Mouse (Mus musculus) heart, postnatal 36 days (tissue): ENCODE results near the gene Taf5. TPM values are rescaled to one million over a fixed set of nuclear protein-coding genes. Genes with fewer than 3 reads are reported as not detected.

ENCODE experiments used
- DNase-seq, 2 experiments: peaks; one replicate each; pipeline ENCODE4 v3.0.0; 2021 to 2022
- intact Hi-C: fragments of 180-260 bp; cut with DNase I; formaldehyde crosslinking; loops from one replicate; pipeline ENCODE4 v1.15.1; 2025
- total RNA-seq, 2 experiments: library from RNA; stranded (reverse); gene quantifications; 2 replicates each; pipeline ENCODE4 v1.2.3; 2021

The Taf5 gene
- total RNA-seq = 1 to 10 TPM; 3.0 to 3.3 TPM

DNA sequence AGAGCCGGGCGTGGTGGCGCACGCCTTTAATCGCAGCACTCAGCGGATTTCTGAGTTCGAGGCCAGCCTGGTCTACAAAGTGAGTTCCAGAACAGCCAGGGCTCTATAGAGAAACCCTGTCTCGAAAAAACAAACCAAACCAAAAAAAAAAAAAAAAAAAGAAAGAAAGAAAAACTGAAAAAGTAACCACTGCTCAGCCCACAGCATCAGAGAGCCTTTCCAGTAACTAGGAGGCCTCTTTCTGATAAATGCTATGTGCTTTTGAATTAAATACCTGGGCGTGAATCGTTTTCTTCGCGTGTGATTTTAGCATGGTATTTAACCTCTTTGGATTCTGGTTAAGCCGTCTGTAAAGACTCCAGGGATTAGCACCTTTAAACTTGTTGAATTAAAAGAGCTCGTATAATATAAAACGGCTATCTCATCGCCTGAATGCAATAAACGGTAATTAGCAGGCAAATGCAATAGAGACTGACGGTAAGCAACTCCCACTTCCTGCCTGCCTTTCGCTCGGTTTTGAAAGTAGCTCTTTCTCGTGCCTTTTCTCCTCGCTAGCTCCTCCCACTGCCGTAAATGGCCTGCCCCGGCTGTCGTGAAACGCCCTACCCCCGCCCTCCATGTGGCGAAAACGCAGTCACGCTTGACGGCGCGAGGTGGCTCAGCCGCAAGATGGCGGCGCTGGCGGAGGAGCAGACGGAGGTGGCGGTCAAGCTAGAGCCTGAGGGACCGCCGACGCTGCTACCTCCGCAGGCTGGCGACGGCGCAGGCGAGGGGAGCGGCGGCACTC, at the start of gene Taf5:
Gene Taf5 (plus strand): TSS at position 651 of the 787 bp plus-strand sequence.
- intact Hi-C loops = no loop called here
- DNase-seq = peak; percentile 95 to 96

DNA sequence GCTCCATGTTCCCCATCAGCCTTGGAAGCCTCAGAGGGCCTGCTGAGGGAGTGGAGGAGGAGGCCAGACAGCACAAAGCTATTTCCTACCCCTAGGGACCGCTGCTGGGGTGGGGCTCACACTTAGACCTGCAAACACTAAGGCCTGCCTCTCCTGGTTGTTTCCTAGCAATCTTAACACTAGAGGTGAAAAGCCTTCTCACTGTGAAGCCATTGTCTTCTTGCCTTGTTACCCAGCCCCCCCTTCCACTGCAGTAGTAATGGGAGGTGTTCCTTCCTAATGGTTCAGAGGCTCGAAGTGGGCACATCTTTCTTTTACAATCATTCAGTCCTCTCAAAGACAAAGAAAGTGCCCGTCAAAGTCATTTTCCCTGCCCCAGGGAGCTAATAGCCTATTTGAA, 49.7 kb upstream of the Taf5 start:
- intact Hi-C loops = no loop called here
- DNase-seq = no peak

DNA sequence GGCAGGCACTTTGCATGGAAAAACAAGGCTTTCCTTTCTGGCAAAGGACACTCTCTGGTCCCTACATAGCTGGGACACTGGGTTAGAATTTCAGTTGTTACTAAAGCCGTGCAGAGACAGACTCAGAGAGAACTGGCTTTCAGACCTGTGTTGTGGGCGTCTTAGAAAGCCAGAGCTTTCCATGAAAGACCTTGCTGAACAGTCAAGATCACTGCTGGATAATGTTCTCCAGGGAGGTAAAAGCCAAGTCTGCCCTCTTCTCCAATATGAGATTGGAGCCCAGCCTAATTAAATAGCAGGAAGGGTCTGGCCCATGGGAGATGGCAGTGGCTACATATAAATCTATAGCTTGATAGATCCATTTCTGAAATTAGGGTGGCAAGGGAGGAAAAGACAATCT, 49.2 kb upstream of the Taf5 start:
- intact Hi-C loops = no loop called here
- no peak for DNase-seq

- no peak for DNase-seq
- intact Hi-C loops = no loop called here
Measured at GRCm38 (mm10) chr19:47019326-47019725, 48.2 kb upstream of the Taf5 start.

GRCm38 (mm10) chr19:47022709-47023108, 44.8 kb upstream of the Taf5 start:
- intact Hi-C loops = no loop called here
- no peak for DNase-seq

GRCm38 (mm10) chr19:47023546-47023945, 44.0 kb upstream of the Taf5 start:
- intact Hi-C loops = no loop called here
- no peak for DNase-seq

- DNase-seq = no peak
- intact Hi-C loops = no loop called here
Measured at GRCm38 (mm10) chr19:47024954-47025353, 42.6 kb upstream of the Taf5 start.

GRCm38 (mm10) chr19:47026513-47026912, 41.0 kb upstream of the Taf5 start:
- intact Hi-C loops = no loop called here
- DNase-seq = no peak

- no peak for DNase-seq
Measured at GRCm38 (mm10) chr19:47029796-47030195, 37.8 kb upstream of the Taf5 start.

DNA sequence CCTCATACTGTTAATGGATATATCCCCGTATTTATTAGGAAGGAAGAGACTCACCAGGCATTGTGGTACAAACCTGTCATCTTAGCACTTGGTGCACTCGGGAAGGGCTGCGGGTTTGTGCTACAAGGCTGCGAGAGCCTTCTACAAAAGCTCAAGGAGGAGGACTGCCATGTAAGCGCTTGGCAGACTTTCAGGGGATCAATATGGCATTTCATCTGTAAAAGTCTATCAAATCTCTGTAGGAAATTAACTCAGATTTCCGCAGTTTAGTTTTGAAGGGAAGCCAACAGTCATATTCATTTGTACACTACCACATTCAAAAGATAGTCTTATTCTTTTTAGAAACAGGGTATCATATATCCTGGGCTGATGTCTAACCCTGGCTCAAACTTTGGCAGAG, 35.8 kb upstream of the Taf5 start:
- no peak for DNase-seq
- intact Hi-C loops = no loop called here

More at GRCm38 (mm10) chr19:47029796-47030195, 37.8 kb upstream of the Taf5 start:
- intact Hi-C loops = no loop called here

DNA sequence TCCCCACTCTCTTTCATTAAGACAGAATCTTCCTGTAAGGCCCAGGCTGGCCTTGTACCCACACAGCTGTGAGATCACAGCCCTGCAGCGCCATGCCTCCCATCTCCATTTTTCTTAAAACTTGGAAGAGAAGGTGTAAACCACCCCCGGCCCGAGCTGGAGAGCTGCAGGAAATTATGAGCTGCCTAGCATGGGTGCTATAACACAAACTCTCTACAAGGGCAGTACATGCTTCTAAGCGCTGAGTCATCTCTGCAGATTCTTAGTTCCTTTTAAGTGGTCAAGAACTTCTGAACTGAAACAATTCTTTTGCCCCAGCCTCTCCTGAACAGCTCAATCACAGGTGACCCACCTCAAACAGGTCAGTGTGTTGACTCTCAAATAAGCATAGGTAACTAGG, 32.6 kb upstream of the Taf5 start:
- intact Hi-C loops = no loop called here
- DNase-seq = no peak

DNA sequence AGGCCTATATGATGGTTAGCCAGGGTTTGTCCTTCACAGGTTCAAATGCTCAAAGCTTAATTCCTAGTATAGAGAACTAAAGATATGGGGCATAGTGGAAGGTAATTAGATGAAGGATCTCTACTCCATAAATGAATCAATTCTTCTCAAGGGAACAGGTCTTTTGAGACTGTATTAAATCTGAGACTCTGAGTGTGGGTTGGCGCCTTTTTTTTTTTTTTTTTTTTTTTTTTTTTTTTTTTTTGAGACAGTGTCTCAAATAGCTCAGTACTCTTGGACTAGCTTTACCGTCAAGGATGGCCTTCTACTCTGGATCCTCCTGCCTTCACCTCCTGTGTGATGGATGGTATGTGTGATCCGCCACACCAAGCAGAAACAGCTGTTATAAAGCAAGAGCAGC, 30.9 kb upstream of the Taf5 start:
- no peak for DNase-seq
- intact Hi-C loops = no loop called here

DNA sequence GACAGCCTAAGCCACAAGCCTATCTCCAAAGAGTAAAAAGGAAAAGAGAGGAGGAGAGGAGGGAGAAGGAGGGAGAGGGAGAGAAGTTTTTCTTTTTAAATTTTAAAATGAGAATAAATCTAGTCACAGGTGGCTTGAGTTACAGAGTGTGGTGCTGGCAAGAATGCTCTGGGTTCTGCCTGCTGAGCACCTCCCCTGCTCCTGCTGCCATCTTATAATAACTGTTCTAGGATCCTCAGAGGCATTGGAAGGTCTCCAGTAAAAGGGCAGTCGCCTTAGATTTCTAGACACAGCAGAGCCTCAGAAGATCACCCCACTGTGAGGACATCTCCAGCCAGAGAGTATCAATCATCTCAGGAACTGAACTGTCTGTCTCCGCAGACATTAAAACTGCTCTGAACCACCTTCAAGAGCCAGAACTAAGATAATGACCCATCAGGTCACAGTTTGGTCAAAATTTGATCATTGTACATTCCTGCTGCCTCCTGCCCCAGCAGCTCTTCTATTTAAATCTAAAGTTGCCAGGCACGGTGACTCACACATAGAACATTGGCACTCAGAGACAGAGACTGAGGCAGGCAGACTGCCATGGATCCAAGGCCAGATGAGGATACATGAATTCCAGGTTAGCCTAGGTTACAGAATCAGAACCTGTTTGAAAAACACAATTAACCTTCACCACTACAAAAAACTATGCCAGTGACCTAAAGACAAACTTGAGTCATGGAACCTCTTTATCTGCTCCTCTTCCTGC, 26.6 kb upstream of the Taf5 start:
- no peak for DNase-seq

GRCm38 (mm10) chr19:47043608-47044007, 23.9 kb upstream of the Taf5 start:
- intact Hi-C loops = loop anchor here (2.0 kb wide), 1 partner anchor 167 kb away; no protein-coding TSS in a partner anchor
- DNase-seq = no peak

More for the DNA sequence above, 26.6 kb upstream of the Taf5 start:
- intact Hi-C loops = no loop called here

DNA sequence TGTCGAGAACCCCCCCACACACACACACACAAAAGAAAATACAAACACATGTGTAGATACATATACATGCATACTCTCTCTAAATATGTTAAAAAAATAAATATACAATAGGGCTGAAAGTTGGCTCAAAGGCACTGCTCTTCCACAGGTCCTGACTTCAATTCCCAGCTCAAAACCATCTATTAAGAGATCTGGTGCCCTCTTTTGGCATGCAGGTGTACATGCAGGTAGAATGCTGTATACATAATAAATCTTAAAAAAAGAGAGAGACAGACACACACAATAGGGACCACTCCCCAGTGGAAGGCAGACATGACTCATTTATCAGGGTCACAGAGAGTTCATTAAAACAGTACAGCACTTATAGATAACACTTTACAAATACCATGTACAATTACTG, 21.2 kb upstream of the Taf5 start:
- intact Hi-C loops = no loop called here
- no peak for DNase-seq

GRCm38 (mm10) chr19:47047236-47047833, 20.2 kb upstream of the Taf5 start:
- intact Hi-C loops = no loop called here
- no peak for DNase-seq

DNA sequence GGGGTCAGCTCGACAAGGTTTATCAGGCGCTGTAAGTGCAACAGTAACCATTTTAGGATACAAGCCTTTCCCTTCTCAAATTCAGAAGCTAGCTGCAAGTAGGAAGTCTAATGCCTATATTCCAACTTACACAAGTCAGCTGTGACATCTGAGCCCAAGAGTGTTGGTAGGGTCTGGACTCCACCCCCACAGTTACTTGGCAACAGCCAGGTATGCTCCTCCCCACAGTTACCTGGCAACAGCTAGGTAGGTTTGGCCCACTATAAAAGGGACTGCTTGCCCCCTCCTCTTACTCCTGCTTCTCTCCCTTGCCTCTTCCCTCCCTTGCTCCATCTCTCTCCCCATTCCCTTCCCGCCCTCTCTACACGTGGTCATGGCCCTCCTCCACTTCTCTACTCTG, 18.5 kb upstream of the Taf5 start:
- intact Hi-C loops = no loop called here
- no peak for DNase-seq

- intact Hi-C loops = no loop called here
- no peak for DNase-seq
Measured at GRCm38 (mm10) chr19:47049840-47050239, 17.7 kb upstream of the Taf5 start.

- intact Hi-C loops = no loop called here
- DNase-seq = peak; percentile 71 to 76
Measured at GRCm38 (mm10) chr19:47050271-47051032, 17.1 kb upstream of the Taf5 start, which contains the start of gene Pcgf6. TSS of gene Pcgf6 (minus strand) at chr19:47050906.

DNA sequence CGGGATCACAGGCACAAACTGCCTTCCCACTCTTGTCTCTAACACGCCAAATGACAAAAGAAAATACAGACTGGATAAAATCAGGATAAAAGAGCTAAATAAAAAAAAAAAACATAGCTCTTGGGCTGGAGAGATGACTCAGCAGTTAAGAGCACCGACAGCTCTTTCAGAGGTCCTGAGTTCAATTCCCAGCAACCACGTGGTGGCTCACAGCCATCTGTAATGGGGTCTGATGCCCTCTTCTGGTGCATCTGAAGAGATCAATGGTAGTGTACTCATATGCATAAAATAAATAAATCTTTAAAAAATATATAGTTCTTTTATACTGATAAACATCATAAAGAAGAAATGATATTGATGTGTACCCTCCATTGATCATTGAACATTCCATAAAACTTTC, 14.6 kb upstream of the Taf5 start:
- DNase-seq = no peak
- intact Hi-C loops = no loop called here

DNA sequence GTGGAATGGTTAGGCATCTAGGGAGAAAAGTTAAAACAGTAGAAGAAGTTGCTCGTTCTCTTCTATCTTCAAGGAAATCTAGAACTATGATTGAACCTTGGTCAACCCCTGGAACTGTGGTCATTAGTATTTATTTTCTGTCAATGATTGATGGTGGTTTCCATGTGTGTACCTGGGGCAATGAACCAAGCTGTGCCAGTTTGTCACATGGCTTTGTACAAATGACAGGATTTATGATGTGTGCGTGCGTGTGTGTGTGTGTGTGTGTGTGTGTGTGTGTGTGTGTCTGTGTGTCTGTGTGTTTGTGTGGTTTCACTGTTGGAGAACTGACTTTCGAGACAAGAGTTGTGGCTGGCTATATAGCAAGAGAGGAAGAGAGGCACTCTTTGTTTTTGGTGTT, 14.1 kb upstream of the Taf5 start:
- no peak for DNase-seq
- intact Hi-C loops = no loop called here
